Mouse (Mus musculus) limb, embryonic 13.5 days (tissue): ENCODE measurements at regions not wholly inside any gene's neighbourhood (a gene's known extent, or its start where the extent isn't known, plus 50 kb on each side); places are given as distances from the start of the nearest gene placed in this dataset.

Experiments
- ATAC-seq: fragments of 200-750 bp; cut with Nextera tagmentation; 2 replicates; pipeline ENCODE4 v1.8.0; 2017; ENCODE audit warnings: low read depth, moderate number of reproducible peaks, moderate TSS enrichment; ENCODE audit not compliant: low FRiP score
- H3K27ac ChIP-seq: fragments of 300-500 bp; sonication (generic); 2 replicates; pipeline ENCODE4 v1.5.1; 2015; ENCODE audit warnings: inconsistent platforms, mild to moderate bottlenecking, moderate library complexity
- H3K27me3 ChIP-seq: fragments of 300-500 bp; sonication (generic); 2 replicates; pipeline ENCODE4 v1.6.1; 2015; ENCODE audit warnings: mild to moderate bottlenecking, inconsistent platforms
- H3K36me3 ChIP-seq: fragments of 300-500 bp; sonication (generic); 2 replicates; pipeline ENCODE4 v1.6.1; 2015; ENCODE audit warnings: inconsistent platforms, mild to moderate bottlenecking, moderate library complexity
- H3K4me1 ChIP-seq: fragments of 300-500 bp; sonication (generic); 2 replicates; pipeline ENCODE4 v1.6.1; 2015; ENCODE audit warnings: inconsistent platforms
- H3K4me2 ChIP-seq: fragments of 300-500 bp; sonication (generic); replicated peaks from 2 replicates; pipeline ENCODE4 v1.6.1; 2015; ENCODE audit warnings: inconsistent platforms, mild to moderate bottlenecking, moderate library complexity
- H3K4me3 ChIP-seq: fragments of 300-500 bp; sonication (generic); 2 replicates; pipeline ENCODE4 v1.5.1; 2015; ENCODE audit warnings: moderate library complexity, mild to moderate bottlenecking, inconsistent platforms
- H3K9ac ChIP-seq: fragments of 300-500 bp; sonication (generic); 2 replicates; pipeline ENCODE4 v1.6.1; 2015; ENCODE audit warnings: mild to moderate bottlenecking, inconsistent platforms
- H3K9me3 ChIP-seq: fragments of 300-500 bp; sonication (generic); 2 replicates; pipeline ENCODE4 v1.6.1; 2016; ENCODE audit warnings: inconsistent platforms
- WGBS: fragments of 180-500 bp; shearing (Covaris S2); methylation state at CpG from one replicate; pipeline ENCODE4 v1.1.7; 2015; 5-methylcytosine and 5-hydroxymethylcytosine counted together

DNA sequence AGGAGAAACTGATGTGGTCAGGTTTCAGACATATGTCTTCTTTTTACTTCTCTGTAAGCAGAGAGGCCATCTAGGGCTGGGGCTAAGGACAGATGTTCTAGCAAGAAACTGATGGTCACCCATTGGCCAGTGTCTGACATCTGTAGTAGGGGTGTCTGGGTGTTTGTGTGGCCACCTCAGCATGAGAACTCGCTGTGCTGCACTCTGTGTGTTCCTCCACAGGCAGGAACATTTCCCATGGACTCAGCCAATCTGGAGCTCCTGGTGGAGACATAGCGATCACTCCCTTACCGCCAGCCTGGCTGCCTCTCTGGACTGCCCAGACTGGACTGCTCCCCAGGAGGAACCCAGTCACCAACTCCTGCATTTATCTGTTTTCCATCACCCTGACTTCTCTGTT lies 119.1 kb upstream of the Gdf10 start:
- Histone ChIP-seq H3K9me3 (0 out of 2 replicates have a peak, but pooled peaks cover 4% of the 10 kb centered on the region), H3K27me3 (no peaks in the 10 kb centered on the region), H3K9ac (no peak overlapping the region), H3K4me1 (peaks cover 32% of the 10 kb centered on the region), H3K4me3 (no peak overlapping the region), H3K27ac (no peak overlapping the region), H3K36me3 (no peaks in the 10 kb centered on the region), H3K4me2 (no peak overlapping the region)
- 89% methylated on average over 3 of the region's 3 CpGs for WGBS
- no peak for ATAC-seq

DNA sequence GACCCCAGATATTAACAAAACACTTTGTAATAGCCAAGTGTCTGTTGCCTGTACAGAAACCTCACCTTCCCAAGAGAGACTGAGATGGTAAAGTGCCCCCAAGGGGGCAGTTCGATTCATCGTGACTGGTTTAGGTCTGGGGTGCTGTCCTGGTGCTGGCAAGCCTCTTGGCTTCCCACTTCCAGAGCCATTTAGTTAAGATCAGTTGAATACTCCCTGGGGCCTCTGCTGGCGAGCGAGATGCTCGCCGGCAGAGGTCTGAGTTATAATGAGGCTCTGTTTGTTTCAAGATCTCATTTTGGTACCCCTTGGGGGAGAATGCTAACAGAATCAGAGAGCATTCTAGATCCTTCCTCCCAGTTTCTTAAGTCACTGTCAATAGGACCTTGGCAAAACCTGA lies 118.7 kb upstream of the Gdf10 start:
- Histone ChIP-seq H3K4me3 (no peak overlapping the region), H3K4me1 (peaks cover 35% of the 10 kb centered on the region), H3K4me2 (no peak overlapping the region), H3K9ac (no peak overlapping the region), H3K27ac (no peak overlapping the region), H3K27me3 (no peaks in the 10 kb centered on the region), H3K36me3 (no peaks in the 10 kb centered on the region), H3K9me3 (0 out of 2 replicates have a peak, but pooled peaks cover 4% of the 10 kb centered on the region)
- 45% methylated on average over 6 of the region's 6 CpGs for WGBS
- no peak for ATAC-seq

DNA sequence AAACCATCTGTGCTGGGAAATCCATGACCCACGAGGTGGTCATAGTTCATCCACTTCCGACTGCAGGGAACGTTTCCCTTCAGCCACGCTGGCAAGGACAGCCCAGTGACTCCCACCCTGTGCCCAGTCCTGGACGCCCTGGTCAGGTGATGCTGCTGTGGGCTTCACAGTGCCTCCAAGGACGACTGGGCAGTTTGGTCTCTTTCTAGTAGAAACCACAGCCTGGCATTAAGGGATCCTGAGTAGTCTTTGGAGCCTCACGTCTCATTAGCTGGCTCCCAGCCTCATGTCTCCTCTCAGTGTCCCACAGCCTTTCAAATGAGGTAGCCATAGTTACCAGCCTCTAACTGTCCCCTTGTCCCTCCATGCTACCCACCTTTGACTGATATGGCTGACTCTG lies 116.2 kb upstream of the Gdf10 start:
- peaks cover 41% of the 10 kb centered on the region for H3K4me1 ChIP-seq
- WGBS = 62% methylated on average over 7 of the region's 7 CpGs
- ATAC-seq = no peak
- no peaks in the 10 kb centered on the region for H3K36me3 ChIP-seq
- no peak overlapping the region for H3K9ac ChIP-seq
- H3K27ac ChIP-seq = no peak overlapping the region
- H3K27me3 ChIP-seq = no peaks in the 10 kb centered on the region
- 0 out of 2 replicates have a peak, but pooled peaks cover 3% of the 10 kb centered on the region for H3K9me3 ChIP-seq
- H3K4me2 ChIP-seq = no peak overlapping the region
- H3K4me3 ChIP-seq = no peak overlapping the region

DNA sequence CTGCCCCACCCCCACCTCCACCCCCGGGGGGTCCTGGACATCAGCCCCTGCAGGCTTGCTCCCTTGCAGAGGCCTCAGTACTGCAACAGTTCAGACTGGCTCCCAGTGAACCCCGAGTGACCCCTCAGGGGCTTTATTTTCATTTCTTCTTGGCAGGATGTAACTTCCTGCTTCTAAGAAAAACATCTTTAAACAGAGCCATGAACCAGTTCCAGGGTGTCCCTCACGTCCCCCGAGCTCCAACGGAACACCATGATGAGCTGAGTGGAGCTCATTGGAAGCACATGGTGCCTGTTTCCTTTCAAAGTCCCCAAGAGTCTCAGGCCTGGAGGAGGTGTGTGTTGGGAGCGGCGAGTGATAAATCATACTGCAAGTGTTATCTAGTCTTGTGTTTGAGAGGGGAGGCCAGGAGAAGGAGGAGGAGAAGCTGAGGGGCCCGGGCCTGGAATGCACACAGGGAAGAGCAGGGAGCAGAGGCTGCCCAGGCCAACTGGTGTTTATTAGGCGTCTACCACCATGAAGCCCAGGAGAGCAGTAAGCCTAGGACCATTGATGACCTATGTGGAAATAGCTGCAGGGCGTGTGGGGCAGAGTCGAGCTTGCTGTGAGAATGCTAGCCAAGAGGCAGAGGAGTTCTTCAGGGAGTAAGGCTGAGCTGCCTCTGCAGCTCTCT lies 114.7 kb upstream of the Gdf10 start:
- WGBS = 19% methylated on average over 11 of the region's 11 CpGs
- Histone ChIP-seq H3K9ac (no peak overlapping the region), H3K27me3 (no peaks in the 10 kb centered on the region), H3K36me3 (no peaks in the 10 kb centered on the region), H3K4me1 (peaks cover 47% of the 10 kb centered on the region), H3K9me3 (no peaks in the 10 kb centered on the region), H3K4me2 (no peak overlapping the region), H3K27ac (peak overlapping the region; percentile 45; the same call in 1 of the 2 replicates), H3K4me3 (no peak overlapping the region)
- peak; percentile 48; the same call in 1 of the 2 replicates for ATAC-seq

DNA sequence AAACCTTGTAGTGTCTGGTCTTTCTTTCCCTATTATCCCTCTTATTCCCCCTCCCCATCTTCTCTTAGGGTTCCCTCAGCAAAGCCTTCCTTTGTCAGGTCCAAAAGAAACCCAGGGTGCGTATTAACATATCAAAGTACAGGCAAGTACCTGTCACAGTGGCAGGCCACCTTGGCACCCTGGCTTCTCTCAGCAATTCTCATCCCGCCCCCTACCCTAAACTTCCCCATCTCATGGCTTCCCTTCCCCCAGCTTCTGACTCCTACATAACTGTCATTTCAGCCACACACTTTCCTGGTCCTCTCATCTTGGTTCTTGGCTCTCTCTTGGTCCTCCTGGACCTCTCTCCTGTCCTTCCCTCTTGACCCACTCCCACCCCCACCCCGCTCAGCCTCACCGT lies 112.8 kb upstream of the Gdf10 start:
- no peak overlapping the region for H3K9ac ChIP-seq
- 93% methylated on average over 4 of the region's 4 CpGs for WGBS
- ATAC-seq = no peak
- no peak overlapping the region for H3K27ac ChIP-seq
- no peak overlapping the region for H3K4me2 ChIP-seq
- peaks cover 38% of the 10 kb centered on the region for H3K4me1 ChIP-seq
- H3K9me3 ChIP-seq = no peaks in the 10 kb centered on the region
- H3K27me3 ChIP-seq = no peaks in the 10 kb centered on the region
- H3K36me3 ChIP-seq = no peaks in the 10 kb centered on the region
- H3K4me3 ChIP-seq = no peak overlapping the region

DNA sequence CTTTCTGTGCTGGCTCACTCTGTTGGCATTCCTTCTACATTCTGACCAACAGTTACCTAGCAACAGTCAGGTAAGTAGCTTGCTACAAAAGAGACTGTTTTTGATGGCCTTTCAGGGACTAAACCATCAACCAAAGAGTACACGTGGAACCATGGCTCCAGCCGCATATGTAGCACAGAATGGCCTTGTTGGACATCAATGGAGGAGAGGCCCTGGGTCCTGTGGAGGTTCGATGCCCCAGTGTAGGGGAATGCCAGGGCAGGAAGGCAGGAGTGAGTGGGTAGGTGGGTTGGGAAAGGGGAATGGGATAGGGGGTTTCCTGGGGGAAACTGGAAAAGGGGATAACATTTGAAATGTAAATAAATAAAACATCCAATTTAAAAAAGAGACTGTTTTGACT lies 112.1 kb upstream of the Gdf10 start:
- no peak for ATAC-seq
- no peak overlapping the region for H3K9ac ChIP-seq

DNA sequence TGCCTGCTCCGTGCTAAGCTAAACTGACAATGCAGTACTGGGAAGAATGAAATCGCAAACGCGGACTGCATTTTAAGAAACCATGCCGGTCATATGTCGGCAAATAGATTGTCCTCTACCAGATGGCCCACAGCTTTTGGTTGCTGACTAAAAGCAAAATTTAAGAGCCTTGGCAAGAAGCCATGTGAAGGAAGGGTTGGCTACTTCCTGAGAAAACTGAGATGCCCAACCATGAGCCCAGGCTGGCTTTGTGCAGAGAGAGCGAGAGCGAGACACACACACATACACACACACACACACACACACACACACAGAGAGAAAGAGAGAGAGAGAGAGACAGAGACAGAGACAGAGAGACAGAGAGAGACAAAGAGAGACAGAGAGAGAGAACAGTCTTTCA lies 111.1 kb upstream of the Gdf10 start:
- 45% methylated on average over 8 of the region's 8 CpGs for WGBS
- H3K4me1 ChIP-seq = peaks cover 35% of the 10 kb centered on the region
- H3K36me3 ChIP-seq = no peaks in the 10 kb centered on the region
- H3K27ac ChIP-seq = no peak overlapping the region
- no peak overlapping the region for H3K4me2 ChIP-seq
- no peak overlapping the region for H3K4me3 ChIP-seq
- H3K27me3 ChIP-seq = no peaks in the 10 kb centered on the region
- no peak overlapping the region for H3K9ac ChIP-seq
- no peak for ATAC-seq
- no peaks in the 10 kb centered on the region for H3K9me3 ChIP-seq

More for the DNA sequence above, 112.1 kb upstream of the Gdf10 start:
- no peaks in the 10 kb centered on the region for H3K27me3 ChIP-seq
- no peak overlapping the region for H3K4me3 ChIP-seq
- WGBS = 63% methylated on average over 3 of the region's 3 CpGs
- H3K9me3 ChIP-seq = no peaks in the 10 kb centered on the region
- H3K4me2 ChIP-seq = no peak overlapping the region
- H3K36me3 ChIP-seq = no peaks in the 10 kb centered on the region
- peaks cover 38% of the 10 kb centered on the region for H3K4me1 ChIP-seq
- H3K27ac ChIP-seq = no peak overlapping the region

DNA sequence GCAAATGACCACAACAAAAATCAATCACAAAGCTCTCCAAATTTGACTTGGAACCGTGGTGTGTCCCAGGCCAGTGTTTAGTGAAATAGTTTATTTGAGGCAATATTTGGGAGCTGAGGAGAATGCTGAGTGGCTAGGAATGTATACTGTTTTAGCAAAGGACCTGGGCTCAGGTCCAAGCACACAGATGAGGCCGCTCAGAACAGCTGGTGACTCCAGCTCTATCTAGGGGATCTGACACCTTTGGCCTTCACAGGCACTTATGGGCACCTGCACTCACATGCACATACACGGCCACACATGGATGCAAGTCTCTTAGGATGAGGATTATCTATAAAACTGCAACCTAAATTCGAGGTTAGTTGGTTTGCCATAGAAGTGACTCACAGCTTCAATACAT lies 110.6 kb upstream of the Gdf10 start:
- H3K9ac ChIP-seq = no peak overlapping the region
- WGBS = 67% methylated on average over 4 of the region's 4 CpGs

DNA sequence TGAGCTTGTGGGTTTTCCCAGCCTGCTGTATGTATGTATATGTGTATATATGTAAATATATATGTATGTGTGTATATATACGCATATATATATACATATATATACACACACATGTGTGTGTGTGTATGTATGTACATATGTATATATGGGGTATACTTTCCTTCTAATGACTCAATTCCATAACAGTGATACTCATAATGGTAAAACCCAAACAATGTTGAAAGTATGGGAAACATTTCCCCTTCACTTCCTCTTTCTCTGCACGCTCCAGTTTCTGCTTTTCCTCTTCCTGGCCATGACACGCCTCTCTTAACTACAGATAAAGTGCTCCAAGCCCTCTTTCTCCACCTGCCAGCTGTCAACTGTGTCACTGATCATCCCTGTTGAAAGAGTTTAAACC lies 110.1 kb upstream of the Gdf10 start:
- H3K4me1 ChIP-seq = peaks cover 31% of the 10 kb centered on the region
- no peaks in the 10 kb centered on the region for H3K27me3 ChIP-seq
- H3K27ac ChIP-seq = no peak overlapping the region
- WGBS = 83% methylated on average over 3 of the region's 3 CpGs
- no peaks in the 10 kb centered on the region for H3K36me3 ChIP-seq
- no peaks in the 10 kb centered on the region for H3K9me3 ChIP-seq
- H3K4me2 ChIP-seq = no peak overlapping the region
- no peak overlapping the region for H3K9ac ChIP-seq
- no peak for ATAC-seq
- H3K4me3 ChIP-seq = no peak overlapping the region

More for the DNA sequence above, 110.6 kb upstream of the Gdf10 start:
- H3K4me1 ChIP-seq = peaks cover 31% of the 10 kb centered on the region
- H3K4me2 ChIP-seq = no peak overlapping the region
- H3K4me3 ChIP-seq = no peak overlapping the region
- no peaks in the 10 kb centered on the region for H3K27me3 ChIP-seq
- H3K9me3 ChIP-seq = no peaks in the 10 kb centered on the region
- H3K27ac ChIP-seq = no peak overlapping the region
- no peaks in the 10 kb centered on the region for H3K36me3 ChIP-seq
- no peak for ATAC-seq

DNA sequence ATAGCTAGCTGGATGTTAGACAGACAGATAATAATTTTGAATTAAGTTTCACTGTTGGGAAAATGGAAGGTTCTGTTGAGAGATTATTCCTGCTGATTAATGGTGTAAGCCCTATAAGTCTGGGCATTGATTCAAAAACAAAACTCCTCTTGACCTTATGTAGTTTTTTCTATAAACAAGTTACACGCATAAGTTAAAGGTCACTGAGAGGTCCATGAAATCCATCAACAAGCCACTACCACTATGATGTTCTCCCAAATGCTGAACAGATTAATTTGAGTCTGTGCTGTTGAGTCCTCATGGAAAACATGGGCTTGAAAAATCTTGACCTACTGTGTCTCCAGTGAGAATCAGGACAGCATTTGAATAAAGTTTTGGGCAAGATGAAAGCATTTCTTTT lies 109.3 kb upstream of the Gdf10 start:
- H3K27me3 ChIP-seq = no peaks in the 10 kb centered on the region
- H3K4me1 ChIP-seq = peaks cover 26% of the 10 kb centered on the region
- 84% methylated on average over 1 of the region's 1 CpGs for WGBS
- H3K4me3 ChIP-seq = no peak overlapping the region
- no peak overlapping the region for H3K4me2 ChIP-seq
- no peak for ATAC-seq
- no peak overlapping the region for H3K9ac ChIP-seq
- no peak overlapping the region for H3K27ac ChIP-seq
- H3K9me3 ChIP-seq = no peaks in the 10 kb centered on the region
- H3K36me3 ChIP-seq = no peaks in the 10 kb centered on the region

DNA sequence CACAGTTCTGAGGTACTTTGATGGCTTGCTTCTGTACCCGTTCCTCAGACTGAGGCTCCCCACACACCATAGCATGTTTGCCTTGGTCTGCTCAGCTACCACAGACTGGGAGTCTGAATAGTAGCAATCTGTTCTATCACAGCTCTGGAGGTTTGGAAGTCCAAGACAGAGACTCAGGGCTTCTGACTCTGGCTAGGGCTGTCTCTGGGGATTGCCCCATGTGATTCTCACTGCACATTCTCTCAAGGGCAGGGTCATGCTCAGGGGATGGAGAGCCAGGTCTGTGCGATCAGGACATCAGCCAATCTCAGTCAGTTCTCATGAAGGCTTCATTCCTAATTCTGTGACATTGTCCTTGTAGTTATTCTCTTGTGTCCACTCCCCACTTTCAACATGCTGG lies 108.8 kb upstream of the Gdf10 start:
- WGBS = 77% methylated on average over 2 of the region's 2 CpGs
- no peaks in the 10 kb centered on the region for H3K36me3 ChIP-seq
- no peak for ATAC-seq

DNA sequence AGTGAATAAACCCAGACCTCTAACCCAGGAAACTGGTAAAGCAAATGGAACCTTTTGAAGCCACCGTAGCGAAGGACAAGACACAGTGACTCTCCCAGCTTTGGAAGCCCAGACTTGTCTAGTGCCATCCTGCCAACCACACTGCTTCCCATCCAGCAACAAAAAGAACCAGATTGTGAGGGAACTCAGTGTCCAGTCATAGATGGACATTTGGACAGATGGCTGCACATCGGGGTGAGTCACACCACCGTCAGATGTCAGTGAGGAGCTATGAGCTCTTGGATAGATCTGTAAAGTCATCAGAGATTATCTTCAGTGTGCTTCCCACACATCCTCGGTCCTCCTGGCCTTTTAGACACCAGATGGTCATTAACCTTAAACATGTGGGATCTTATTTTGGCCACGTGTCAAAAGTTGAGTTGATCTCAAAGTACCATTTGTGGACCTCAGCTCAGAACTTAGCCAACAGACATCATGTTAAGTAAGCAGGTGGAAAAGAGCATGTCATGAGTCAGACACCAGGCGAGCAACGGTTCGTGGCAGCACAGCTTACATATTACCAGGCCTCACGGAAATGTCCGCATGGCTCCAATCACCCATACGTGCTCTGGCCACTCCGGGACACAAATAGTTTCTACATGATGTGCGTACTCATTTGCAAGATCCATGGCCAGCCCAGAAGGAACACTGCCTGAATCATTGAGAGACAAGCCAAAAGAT lies 102.7 kb upstream of the Gdf10 start:
- Histone ChIP-seq H3K4me1 (peaks cover 56% of the 10 kb centered on the region), H3K27me3 (no peaks in the 10 kb centered on the region), H3K4me3 (no peak overlapping the region), H3K9me3 (no peaks in the 10 kb centered on the region), H3K9ac (no peak overlapping the region), H3K4me2 (no peak overlapping the region), H3K36me3 (no peaks in the 10 kb centered on the region), H3K27ac (no peak overlapping the region; the same call in 1 of the 2 replicates)
- no peak for ATAC-seq
- 85% methylated on average over 14 of the region's 14 CpGs for WGBS

More for the DNA sequence above, 108.8 kb upstream of the Gdf10 start:
- Histone ChIP-seq H3K9ac (no peak overlapping the region), H3K27ac (no peak overlapping the region), H3K4me3 (no peak overlapping the region), H3K4me1 (peaks cover 25% of the 10 kb centered on the region), H3K9me3 (no peaks in the 10 kb centered on the region), H3K4me2 (no peak overlapping the region), H3K27me3 (no peaks in the 10 kb centered on the region)
